Mouse (Mus musculus) CH12.LX (cell line): ENCODE results near the gene Nr2c2ap. TPM values are rescaled to one million over a fixed set of nuclear protein-coding genes. Genes with fewer than 3 reads are reported as not detected.
A peak's percentile ranks its signal among the peaks of the same experiment; 100 is the strongest.

Experiments used
- DNase-seq: peaks from one replicate; pipeline ENCODE4 v3.0.0-alpha.2; 2013; ENCODE audit errors: extremely low read depth
- H3K27ac ChIP-seq: 2 replicates; pipeline ENCODE4 v1.5.1; 2012; ENCODE audit warnings: low read depth, mild to moderate bottlenecking, control low read depth, moderate library complexity; ENCODE audit not compliant: insufficient read depth
- H3K27me3 ChIP-seq: replicated peaks from 2 replicates; pipeline ENCODE3; 2012; ENCODE audit warnings: inconsistent platforms
- H3K36me3 ChIP-seq, 2 experiments: replicated peaks in 1 of 2; 2 replicates each; pipeline versions ENCODE3 to v1.6.1; 2012; ENCODE audit warnings: inconsistent platforms in 1 of 2, low read length in 1 of 2, mild to moderate bottlenecking in 1 of 2, mixed read lengths in 1 of 2, moderate library complexity in 1 of 2; ENCODE audit not compliant: control insufficient read depth in 1 of 2, insufficient read depth in 1 of 2
- H3K4me1 ChIP-seq, 2 experiments: 2 replicates each; pipeline ENCODE4 v1.6.1; 2012; ENCODE audit warnings: inconsistent platforms in 1 of 2, moderate library complexity in 1 of 2; ENCODE audit not compliant: insufficient read depth in 2 of 2, control insufficient read depth in 1 of 2
- H3K4me2 ChIP-seq: 2 replicates; pipeline ENCODE4 v1.6.1; 2012; ENCODE audit warnings: low read depth, mild to moderate bottlenecking, control low read depth; ENCODE audit not compliant: poor library complexity, insufficient read depth, severe bottlenecking
- H3K4me3 ChIP-seq, 3 experiments: fragments of 150-350 bp in 1 of 3; sonication (generic) in 1 of 3; replicated peaks in 1 of 3; 2 replicates each; pipeline versions ENCODE3 to v1.5.1; 2011 to 2012; ENCODE audit warnings: low read depth in 2 of 3, low read length in 2 of 3, mild to moderate bottlenecking in 2 of 3, moderate library complexity in 2 of 3, control low read depth in 1 of 3, improper control_type of control experiment in 1 of 3, inconsistent platforms in 1 of 3, mixed read lengths in 1 of 3; ENCODE audit not compliant: poor library complexity in 1 of 3
- H3K79me2 ChIP-seq: replicated peaks from 2 replicates; pipeline ENCODE4 v1.6.1; 2012; ENCODE audit warnings: mild to moderate bottlenecking, moderate library complexity; ENCODE audit not compliant: control insufficient read depth, poor library complexity, insufficient read depth, severe bottlenecking; ENCODE audit errors: extremely low read depth
- H3K9ac ChIP-seq: 2 replicates; pipeline ENCODE4 v1.6.1; 2012; ENCODE audit warnings: low read depth, mild to moderate bottlenecking, control low read depth, moderate library complexity; ENCODE audit not compliant: insufficient read depth
- H3K9me3 ChIP-seq: replicated peaks from 2 replicates; pipeline ENCODE3; 2012; ENCODE audit warnings: low read length, inconsistent platforms, mixed read lengths
- BHLHE40 ChIP-seq: IDR thresholded peaks from 2 replicates; pipeline ENCODE4 v1.6.1; 2011; ENCODE audit warnings: mild to moderate bottlenecking, low read depth, low read length, improper control_type of control experiment
- CHD1 ChIP-seq: IDR thresholded peaks from 2 replicates; pipeline ENCODE4 v1.6.1; 2012; ENCODE audit warnings: low read depth, low read length, improper control_type of control experiment, inconsistent platforms
- CTCF ChIP-seq, 2 experiments: IDR thresholded peaks in 1 of 2; conservative IDR thresholded peaks in 1 of 2; 2 replicates each; pipeline ENCODE4 v1.5.1; 2011 to 2012; ENCODE audit warnings: low read depth in 2 of 2, low read length in 2 of 2, improper control_type of control experiment in 1 of 2, inconsistent platforms in 1 of 2, mild to moderate bottlenecking in 1 of 2, moderate library complexity in 1 of 2
- E2F4 ChIP-seq: IDR thresholded peaks from 2 replicates; pipeline ENCODE4 v1.6.1; 2011; ENCODE audit warnings: low read depth, low read length, improper control_type of control experiment; ENCODE audit not compliant: insufficient replicate concordance
- ELF1 ChIP-seq: IDR thresholded peaks from 2 replicates; pipeline ENCODE4 v1.6.1; 2014; ENCODE audit warnings: low read depth, mild to moderate bottlenecking, inconsistent platforms, low read length, improper control_type of control experiment
- EP300 ChIP-seq: IDR thresholded peaks from 2 replicates; pipeline ENCODE4 v1.6.1; 2011; ENCODE audit warnings: low read length, improper control_type of control experiment
- GABPA ChIP-seq: IDR thresholded peaks from 2 replicates; pipeline ENCODE4 v1.6.1; 2012; ENCODE audit warnings: low read depth, low read length, improper control_type of control experiment, inconsistent platforms; ENCODE audit not compliant: insufficient replicate concordance
- JUND ChIP-seq: conservative IDR thresholded peaks from 2 replicates; pipeline ENCODE4 v1.6.1; 2011; ENCODE audit warnings: low read depth, low read length, improper control_type of control experiment
- MAX ChIP-seq: IDR thresholded peaks from 2 replicates; pipeline ENCODE4 v1.6.1; 2011; ENCODE audit warnings: low read length, improper control_type of control experiment
- MAZ ChIP-seq: IDR thresholded peaks from 2 replicates; pipeline ENCODE4 v1.6.1; 2012; ENCODE audit warnings: low read depth, mild to moderate bottlenecking, inconsistent platforms, low read length, improper control_type of control experiment, moderate library complexity
- MXI1 ChIP-seq: IDR thresholded peaks from 2 replicates; pipeline ENCODE4 v1.6.1; 2011; ENCODE audit warnings: mild to moderate bottlenecking, low read depth, low read length, improper control_type of control experiment
- NRF1 ChIP-seq: IDR thresholded peaks from 2 replicates; pipeline ENCODE4 v1.6.1; 2014; ENCODE audit warnings: low read depth, mild to moderate bottlenecking, inconsistent platforms, low read length, improper control_type of control experiment, moderate library complexity
- PAX5 ChIP-seq: IDR thresholded peaks from 2 replicates; pipeline ENCODE4 v1.6.1; 2012; ENCODE audit warnings: low read length, inconsistent platforms, mixed read lengths
- POLR2A ChIP-seq: IDR thresholded peaks from 2 replicates; pipeline ENCODE4 v1.6.1; 2011; ENCODE audit warnings: low read depth, mild to moderate bottlenecking, improper control_type of control experiment, low read length
- POLR2AphosphoS2 ChIP-seq: IDR thresholded peaks from 2 replicates; pipeline ENCODE4 v1.6.1; 2011; ENCODE audit warnings: low read depth, low read length, improper control_type of control experiment
- RCOR1 ChIP-seq: conservative IDR thresholded peaks from 2 replicates; pipeline ENCODE4 v1.6.1; 2012; ENCODE audit warnings: low read depth, mild to moderate bottlenecking, inconsistent platforms, low read length, improper control_type of control experiment
- SIN3A ChIP-seq: IDR thresholded peaks from 2 replicates; pipeline ENCODE4 v1.6.1; 2012; ENCODE audit warnings: low read length, improper control_type of control experiment, inconsistent platforms
- USF1 ChIP-seq: IDR thresholded peaks from 2 replicates; pipeline ENCODE4 v1.6.1; 2014; ENCODE audit warnings: low read depth, mild to moderate bottlenecking, inconsistent platforms, low read length, improper control_type of control experiment
- USF2 ChIP-seq: conservative IDR thresholded peaks from 2 replicates; pipeline ENCODE4 v1.6.1; 2011; ENCODE audit warnings: low read depth, low read length, improper control_type of control experiment
- ZKSCAN1 ChIP-seq: IDR thresholded peaks from 2 replicates; pipeline ENCODE4 v1.6.1; 2012; ENCODE audit warnings: low read depth, inconsistent platforms, low read length, improper control_type of control experiment, borderline replicate concordance
- ZNF384 ChIP-seq: IDR thresholded peaks from 2 replicates; pipeline ENCODE4 v1.6.1; 2012; ENCODE audit warnings: low read depth, low read length, improper control_type of control experiment, inconsistent platforms
- dilution Hi-C: fragments of 300-500 bp; cut with MboI; formaldehyde crosslinking; loops from 2 replicates; pipeline ENCODE4 v1.14.3; 2020; ENCODE audit warnings: low sequenced_read_pairs; ENCODE audit not compliant: extremely low pct_unique_long_range_greater_than_20kb, extremely low pct_ligation_motif_present
- in situ Hi-C: fragments of 300-500 bp; cut with MboI; formaldehyde crosslinking; loops from 3 replicates; pipeline ENCODE4 v1.14.3; 2019; ENCODE audit warnings: low sequenced_read_pairs, low pct_ligation_motif_present, low pct_unique_long_range_greater_than_20kb, mixed read lengths
- polyA plus RNA-seq: library from polyadenylated mRNA; unstranded; fragments of >175 nt; gene quantifications from 2 replicates; pipeline ENCODE4 v1.2.1, GENCODE M21; 2012; ENCODE audit warnings: low read depth; ENCODE audit not compliant: insufficient read length
- total RNA-seq, 2 experiments: library from RNA; depleted of rRNA; stranded (reverse); fragments of 300-350 nt in 1 of 2; fragments of >200 nt in 1 of 2; gene quantifications; 2 replicates each; pipeline ENCODE4 v1.2.3; 2012 to 2014

Gene Nr2c2ap
- total and polyA plus RNA-seq, 3 experiments = 16.4 to 61.3 (median 22.7) TPM

DNA sequence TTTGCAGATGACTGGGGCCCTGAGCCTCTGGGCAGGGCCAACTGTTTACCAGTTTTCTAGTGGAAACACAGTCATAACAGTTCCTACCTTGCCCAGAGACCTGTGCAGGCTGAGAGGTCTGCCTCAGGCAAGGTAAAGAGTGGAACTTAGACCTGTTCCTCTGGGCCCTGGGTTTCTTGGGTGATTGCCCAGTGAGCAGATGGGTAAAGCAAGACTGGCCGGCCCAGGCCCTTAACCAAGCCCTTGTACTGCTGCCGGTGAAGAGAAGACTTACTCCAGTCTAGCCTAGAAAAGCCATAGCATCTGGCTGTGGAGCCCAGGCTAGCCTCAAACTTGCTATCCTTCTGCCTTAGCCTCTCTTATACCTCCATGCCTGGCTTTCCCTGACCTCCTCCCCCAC, 49.2 kb upstream of the Nr2c2ap start:
- in situ Hi-C loops = no loop called here
- dilution Hi-C loops = no loop called here

DNA sequence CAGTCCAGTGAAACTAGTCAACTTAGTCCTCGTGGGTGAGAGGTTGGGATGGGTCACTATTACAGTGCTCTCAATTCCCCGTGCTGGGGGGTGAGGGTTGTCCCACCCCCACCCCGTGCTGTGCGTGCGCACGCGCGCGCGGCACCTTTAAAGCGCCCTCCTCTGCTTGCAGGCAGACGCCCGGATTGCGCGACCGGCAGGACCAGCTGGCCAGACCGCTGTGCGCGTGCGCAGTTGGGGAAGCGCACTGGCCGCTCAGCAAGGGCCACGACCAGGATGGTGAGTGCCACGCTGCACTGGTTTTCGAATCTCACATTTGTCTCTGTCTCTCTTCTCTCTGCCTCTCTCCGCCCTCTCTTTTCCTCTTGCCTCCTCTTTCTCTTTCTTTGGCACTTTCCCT, 47.8 kb upstream of the Nr2c2ap start, which contains the start of gene Hapln4:
Gene Hapln4, plus strand, starts transcription at position 173 of the 400 bp plus-strand sequence.
- dilution Hi-C loops (no loop called here), in situ Hi-C loops (no loop called here)
- Histone ChIP-seq H3K4me2 (no peak within 1 kb of the TSS), H3K9ac (no peak within 1 kb of the TSS), H3K79me2 (no peaks in the 10 kb centered on the region), H3K4me3 (no peak within 1 kb of the TSS), H3K27ac (no peak within 1 kb of the TSS), H3K36me3 (peaks cover 8 to 34% of the 10 kb centered on the region in 2 experiments), H3K4me1 (no peaks in the 10 kb centered on the region), H3K9me3 (peaks cover 5% of the 10 kb centered on the region), H3K27me3 (no peaks in the 10 kb centered on the region)
- no peak for DNase-seq
- no peak for TF ChIP-seq POLR2AphosphoS2
- peak; percentile 74 for TF ChIP-seq NRF1
- TF ChIP-seq, all 38 proteins: peak for 1

More for the DNA sequence above, 49.2 kb upstream of the Nr2c2ap start:
- H3K27me3 ChIP-seq = no peaks in the 10 kb centered on the region
- TF ChIP-seq ZKSCAN1 = no peak
- TF ChIP-seq CHD1 = no peak
- TF ChIP-seq GABPA = no peak
- no peak for TF ChIP-seq RCOR1
- TF ChIP-seq MAX = no peak
- TF ChIP-seq MXI1 = no peak
- no peak for TF ChIP-seq MAZ
- TF ChIP-seq EP300 = no peak
- no peak for TF ChIP-seq BHLHE40
- no peak for TF ChIP-seq SIN3A
- TF ChIP-seq USF2 = no peak
- TF ChIP-seq E2F4 = no peak
- no peak for TF ChIP-seq ELF1
- TF ChIP-seq PAX5 = no peak
- no peak for TF ChIP-seq JUND
- TF ChIP-seq POLR2A = no peak
- TF ChIP-seq CTCF (conservative IDR thresholded peaks at IDR 0.05 in 1 of 2, IDR thresholded peaks at IDR 0.05 in 1 of 2; ENCODE audit: low read depth in 2 of 2, low read length in 2 of 2) = no peak
- no peak for TF ChIP-seq USF1
- TF ChIP-seq ZNF384 = no peak
- H3K9me3 ChIP-seq = peaks cover 3% of the 10 kb centered on the region
- no peak overlapping the region for H3K9ac ChIP-seq
- no peak overlapping the region for H3K4me2 ChIP-seq
- H3K36me3 ChIP-seq = peaks cover 13 to 41% of the 10 kb centered on the region in 2 experiments
- H3K4me1 ChIP-seq = no peaks in the 10 kb centered on the region
- no peaks in the 10 kb centered on the region for H3K79me2 ChIP-seq
- no peak overlapping the region for H3K27ac ChIP-seq
- no peak overlapping the region for H3K4me3 ChIP-seq
- DNase-seq = no peak
